Mouse (Mus musculus) kidney, postnatal 4 days (tissue): Measurements from ENCODE around the gene Gm7954.
"Not testable (repeated sequence)": the region's sequence is repeated elsewhere in the genome, so short reads cannot be mapped to it uniquely, and the experiment has no call there.

Experiments used
- DNase-seq, 2 experiments: peaks; one replicate each; pipeline ENCODE4 v3.0.0; 2021; ENCODE audit warnings: mixed read lengths in 2 of 2

The Gm7954 gene

DNA sequence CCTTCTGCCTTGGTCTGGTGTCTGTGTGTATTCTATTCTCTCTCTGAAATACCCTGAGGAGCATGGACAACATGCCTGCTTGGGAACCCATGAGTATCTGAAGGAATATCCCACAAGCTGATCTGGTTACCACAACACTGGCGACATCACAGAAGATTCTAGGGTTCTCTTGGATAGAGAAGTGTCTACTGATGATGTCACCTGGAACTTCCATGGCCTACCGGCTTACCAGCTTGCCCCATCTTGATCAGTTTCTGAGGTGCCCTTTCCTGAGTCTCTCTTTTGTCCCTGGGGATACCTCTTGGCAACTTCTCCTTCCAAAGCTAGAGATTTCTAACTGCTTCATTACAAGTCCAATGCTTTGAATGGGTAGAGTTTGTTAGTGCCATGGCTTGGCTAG lies at the start of gene Gm7954:
Gm7954 (minus strand) TSS at position 101 of the 400 bp plus-strand sequence.
- DNase-seq, result not testable (repeated sequence)

DNA sequence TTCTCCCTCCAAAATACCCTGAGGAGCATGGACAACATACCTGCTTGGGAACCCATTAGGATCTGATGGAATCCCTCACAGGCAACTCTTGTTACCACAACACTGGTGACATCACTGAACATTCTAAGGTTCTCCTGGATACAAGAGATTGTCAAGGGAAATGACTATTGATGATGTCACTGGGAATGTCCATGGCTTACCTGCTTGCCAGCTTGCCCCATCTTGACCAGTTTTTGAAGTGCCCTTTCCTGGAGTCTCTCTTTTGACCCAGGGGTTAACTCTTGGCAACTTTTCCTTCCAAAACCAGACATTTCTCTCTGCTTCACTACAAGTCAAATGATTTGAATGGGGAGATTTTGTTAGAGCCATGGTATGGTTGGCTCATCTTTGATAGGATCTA lies 36.1 kb upstream of the Gm7954 start, which contains the start of gene Gm3486:
Gm3486 (minus strand) TSS at position 101 of the 400 bp plus-strand sequence.
- DNase-seq, result not testable (repeated sequence)

DNA sequence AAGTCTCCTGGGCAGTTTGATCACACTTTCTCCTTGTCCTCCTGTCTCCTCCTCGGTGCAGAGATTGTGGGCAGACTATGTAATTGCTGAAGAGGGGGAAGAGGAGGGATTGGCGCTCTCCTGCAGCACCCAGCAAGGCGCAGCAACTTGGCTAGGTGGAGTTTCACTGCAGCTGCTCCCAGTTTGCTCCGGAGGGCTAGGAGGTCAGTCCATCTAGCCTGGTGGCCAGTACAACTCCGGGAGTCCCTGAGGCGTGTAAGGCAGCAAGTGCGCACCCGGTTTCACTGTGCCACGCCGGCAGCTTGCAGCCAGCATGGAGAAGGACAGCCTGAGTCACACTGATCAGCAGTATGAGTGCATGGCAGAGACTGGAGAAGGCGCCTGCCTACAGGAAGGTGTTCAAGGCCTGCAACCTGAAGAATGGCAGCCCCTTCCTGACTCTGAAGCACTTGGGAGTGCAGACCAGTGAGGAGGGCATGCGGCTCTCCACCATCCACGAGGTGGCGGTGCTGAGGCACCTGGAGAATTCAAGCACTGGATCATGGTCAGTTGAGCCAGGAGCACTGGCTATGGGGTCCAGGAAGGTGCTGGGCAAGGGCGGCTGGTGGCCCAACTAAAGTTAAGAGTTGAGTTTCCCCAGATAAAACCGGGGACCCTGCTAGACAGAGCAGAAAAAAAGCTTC lies 27.8 kb downstream of the Gm7954 start:
- peak; percentile 40 to 51 for DNase-seq

DNA sequence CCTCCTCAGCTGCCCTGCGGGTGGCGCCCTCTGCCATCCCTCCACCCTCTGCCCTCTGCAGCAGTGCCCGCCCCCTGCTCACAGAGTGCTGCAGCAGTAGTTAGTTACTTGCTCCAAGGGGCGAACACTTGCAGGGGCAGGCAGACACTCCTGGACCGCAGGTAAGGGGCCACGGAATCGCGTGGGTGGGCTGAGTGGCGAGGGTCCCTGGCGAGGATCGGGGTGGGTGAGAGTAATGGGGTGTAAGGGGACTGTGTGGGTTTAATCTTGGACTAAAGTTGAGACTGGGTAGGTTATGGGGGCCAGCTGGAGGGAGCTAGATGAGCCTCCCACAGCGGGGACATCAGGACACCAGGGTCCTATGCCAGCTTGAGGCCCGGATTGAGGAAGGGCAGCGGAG lies 28.6 kb downstream of the Gm7954 start:
- peak in 1 of 2 experiments; percentile 6 for DNase-seq

DNA sequence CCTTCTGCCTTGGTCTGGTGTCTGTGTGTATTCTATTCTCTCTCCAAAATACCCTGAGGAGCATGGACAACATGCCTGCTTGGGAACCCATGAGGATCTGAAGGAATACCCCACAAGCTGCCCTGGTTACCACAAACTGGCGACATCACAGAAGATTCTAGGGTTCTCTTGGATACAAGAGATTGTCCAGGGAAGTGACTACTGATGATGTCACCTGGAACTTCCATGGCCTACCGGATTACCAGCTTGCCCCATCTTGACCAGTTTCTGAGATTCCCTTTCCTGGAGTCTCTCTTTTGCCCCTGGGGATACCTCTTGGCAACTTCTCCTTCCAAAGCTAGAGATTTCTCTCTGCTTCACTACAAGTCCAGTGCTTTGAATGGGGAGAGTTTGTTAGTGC lies 45.1 kb downstream of the Gm7954 start, which contains the start of gene Gm6482:
Gm6482 (minus strand) TSS at position 101 of the 400 bp plus-strand sequence.
- not testable (repeated sequence) for DNase-seq
